Comparison of ENCODE assay signal across 8 mouse cellular contexts in genomic region chr5:110100921-110101631, GRCm38 (mm10). TPM values are rescaled to one million over a fixed set of nuclear protein-coding genes. Genes with fewer than 3 reads are reported as not detected.
DNase-seq lines count a peak whose midpoint lies in the region; ATAC-seq lines count a peak whose summit lies in the region.

No protein-coding gene starts in this region.

- 1% methylated on average over 33 of the region's 37 CpGs for WGBS in lung, embryonic 16.5 days
- WGBS in heart, embryonic 16.5 days, result 3% methylated on average over 34 of the region's 37 CpGs

- H3K9ac ChIP-seq in lung, embryonic 16.5 days (ENCODE audit: low read length), result peak overlapping the region; percentile 46
- H3K9ac ChIP-seq in heart, embryonic 16.5 days (ENCODE audit: low read length), result peak overlapping the region; percentile 55

- DNase-seq in lung, postnatal 36 days, result no peak
- DNase-seq in cerebellum, postnatal 10 days, result peak; percentile 49 to 65
- peak; percentile 17 to 39 for DNase-seq in layer of hippocampus, postnatal 14 days (ENCODE audit: low spot score in 2 of 2)
- peak; percentile 35 to 38 for DNase-seq in spleen, postnatal 36 days (ENCODE audit: low spot score in 2 of 2)
- no peak for DNase-seq in gastrocnemius, postnatal 36 days

- H3K36me3 ChIP-seq in lung, embryonic 16.5 days (ENCODE audit: control insufficient read depth, insufficient read depth, low read length), result peaks cover 33% of the 10 kb centered on the region
- peaks cover 33% of the 10 kb centered on the region for H3K36me3 ChIP-seq in heart, embryonic 16.5 days (ENCODE audit: control insufficient read depth, insufficient read depth)

- peak; percentile 6; the same call in 1 of the 2 replicates for ATAC-seq in lung, embryonic 16.5 days (ENCODE audit: low read depth)
- ATAC-seq in heart, embryonic 16.5 days (replicated peaks; ENCODE audit: extremely low read depth, insufficient read depth, low FRiP score), result peak; percentile 14; the same call in 1 of the 2 replicates
- ATAC-seq in megakaryocyte-erythroid progenitor cell, adult 5-6 weeks (replicated peaks; ENCODE audit: low FRiP score, low TSS enrichment, poor library complexity, severe bottlenecking), result peak; percentile 9

- H3K4me2 ChIP-seq in lung, embryonic 16.5 days (ENCODE audit: low read depth, low read length), result peak overlapping the region; percentile 62
- H3K4me2 ChIP-seq in heart, embryonic 16.5 days (ENCODE audit: low read depth, low read length), result peak overlapping the region; percentile 70

- no peaks in the 10 kb centered on the region for H3K27me3 ChIP-seq in lung, embryonic 16.5 days (ENCODE audit: control insufficient read depth, insufficient read depth, low read depth, low read length)
- H3K27me3 ChIP-seq in heart, embryonic 16.5 days (ENCODE audit: control insufficient read depth, insufficient read depth, low read length), result peaks cover 4% of the 10 kb centered on the region

- peaks cover 19% of the 10 kb centered on the region for H3K4me1 ChIP-seq in lung, embryonic 16.5 days (replicated peaks; ENCODE audit: control insufficient read depth, insufficient read depth, low read length)
- peaks cover 17% of the 10 kb centered on the region for H3K4me1 ChIP-seq in heart, embryonic 16.5 days (ENCODE audit: control insufficient read depth, insufficient read depth, low read length)

- H3K9me3 ChIP-seq in lung, embryonic 16.5 days (ENCODE audit: control insufficient read depth, low read length), result peaks cover 7% of the 10 kb centered on the region; the same call in 1 of the 2 replicates
- no peaks in the 10 kb centered on the region for H3K9me3 ChIP-seq in heart, embryonic 16.5 days (replicated peaks; ENCODE audit: control insufficient read depth, low read length)

- intact Hi-C loops in gastrocnemius, postnatal 36 days (cut with DNase I), result no loop called here

- H3K4me3 ChIP-seq in lung, embryonic 16.5 days (ENCODE audit: low read length), result peak overlapping the region; percentile 44
- peak overlapping the region; percentile 43 for H3K4me3 ChIP-seq in heart, embryonic 16.5 days (ENCODE audit: low read length)

- no peak overlapping the region for H3K27ac ChIP-seq in lung, embryonic 16.5 days (ENCODE audit: low read length)
- H3K27ac ChIP-seq in heart, embryonic 16.5 days (ENCODE audit: low read length), result no peak overlapping the region

RNA-seq across cellular contexts. Expression of gene Plcxd1, which starts 1.3 kb away (rescaled TPM):
- polyA plus RNA-seq in lung, embryonic 16.5 days (2015; fragmentation: Nextera tagmentation; extraction: Ambion mirVana), result 3.0 and 3.9 TPM in 2 replicates
- 0.90 and 1.2 TPM in 2 replicates for polyA plus RNA-seq in heart, embryonic 16.5 days (2015; fragmentation: Nextera tagmentation; extraction: Ambion mirVana)
- 1 to 10 TPM; 2.8 to 3.7 TPM for total RNA-seq in layer of hippocampus, postnatal 14 days (2021)
- total RNA-seq in megakaryocyte-erythroid progenitor cell, adult 5-6 weeks (2014; fragmentation: Nextera tagmentation), result not detected in 2 replicates
- 0.50 TPM in 1 of 2 replicates, not detected in the other for total RNA-seq in megakaryocyte-erythroid progenitor cell, adult 5-6 weeks (2017)
- not detected for total RNA-seq in gastrocnemius, postnatal 36 days (2021)

RNA-seq across cellular contexts. Expression of gene Gm35315, which starts 6.9 kb away (rescaled TPM):
- polyA plus RNA-seq in lung, embryonic 16.5 days (2015; fragmentation: Nextera tagmentation; extraction: Ambion mirVana), result 1.4 and 1.6 TPM in 2 replicates
- 0.51 and 0.75 TPM in 2 replicates for polyA plus RNA-seq in heart, embryonic 16.5 days (2015; fragmentation: Nextera tagmentation; extraction: Ambion mirVana)
- under 1 TPM; 0.48 to 0.62 TPM for total RNA-seq in layer of hippocampus, postnatal 14 days (2021)
- total RNA-seq in megakaryocyte-erythroid progenitor cell, adult 5-6 weeks (2014; fragmentation: Nextera tagmentation), result 3.3 and 5.4 TPM in 2 replicates
- 1.4 and 4.0 TPM in 2 replicates for total RNA-seq in megakaryocyte-erythroid progenitor cell, adult 5-6 weeks (2017)
- under 1 TPM; 0.07 to 0.23 TPM for total RNA-seq in gastrocnemius, postnatal 36 days (2021)

RNA-seq across cellular contexts. Expression of gene Gtpbp6, which starts 6.9 kb away (rescaled TPM):
- 34.6 and 34.8 TPM in 2 replicates for polyA plus RNA-seq in lung, embryonic 16.5 days (2015; fragmentation: Nextera tagmentation; extraction: Ambion mirVana)
- 19.6 and 22.5 TPM in 2 replicates for polyA plus RNA-seq in heart, embryonic 16.5 days (2015; fragmentation: Nextera tagmentation; extraction: Ambion mirVana)
- 10 to 100 TPM; 76.3 to 84.0 TPM for total RNA-seq in layer of hippocampus, postnatal 14 days (2021)
- total RNA-seq in megakaryocyte-erythroid progenitor cell, adult 5-6 weeks (2014; fragmentation: Nextera tagmentation), result 27.2 and 35.0 TPM in 2 replicates
- total RNA-seq in megakaryocyte-erythroid progenitor cell, adult 5-6 weeks (2017), result 14.5 and 32.6 TPM in 2 replicates
- 10 to 100 TPM; 13.6 to 14.3 TPM for total RNA-seq in gastrocnemius, postnatal 36 days (2021)

RNA-seq across cellular contexts. Expression of gene Zfp605, which starts 8.8 kb away (rescaled TPM):
- polyA plus RNA-seq in lung, embryonic 16.5 days (2015; fragmentation: Nextera tagmentation; extraction: Ambion mirVana), result 3.6 and 3.7 TPM in 2 replicates
- polyA plus RNA-seq in heart, embryonic 16.5 days (2015; fragmentation: Nextera tagmentation; extraction: Ambion mirVana), result 2.0 and 2.7 TPM in 2 replicates
- 10 to 100 TPM; 15.5 to 16.5 TPM for total RNA-seq in layer of hippocampus, postnatal 14 days (2021)
- 4.1 and 10.3 TPM in 2 replicates for total RNA-seq in megakaryocyte-erythroid progenitor cell, adult 5-6 weeks (2014; fragmentation: Nextera tagmentation)
- 8.2 and 8.9 TPM in 2 replicates for total RNA-seq in megakaryocyte-erythroid progenitor cell, adult 5-6 weeks (2017)
- total RNA-seq in gastrocnemius, postnatal 36 days (2021), result 1 to 10 TPM; 3.0 to 3.2 TPM

RNA-seq across cellular contexts. Expression of gene Gm17655, which starts 28.8 kb away (rescaled TPM):
- polyA plus RNA-seq in lung, embryonic 16.5 days (2015; fragmentation: Nextera tagmentation; extraction: Ambion mirVana), result 4.8 and 6.0 TPM in 2 replicates
- 3.5 and 3.7 TPM in 2 replicates for polyA plus RNA-seq in heart, embryonic 16.5 days (2015; fragmentation: Nextera tagmentation; extraction: Ambion mirVana)
- 1 to 10 TPM; 6.3 to 7.8 TPM for total RNA-seq in layer of hippocampus, postnatal 14 days (2021)
- total RNA-seq in megakaryocyte-erythroid progenitor cell, adult 5-6 weeks (2014; fragmentation: Nextera tagmentation), result 4.5 and 12.5 TPM in 2 replicates
- 4.1 and 7.3 TPM in 2 replicates for total RNA-seq in megakaryocyte-erythroid progenitor cell, adult 5-6 weeks (2017)
- 1 to 10 TPM; 2.1 to 2.6 TPM for total RNA-seq in gastrocnemius, postnatal 36 days (2021)

Comparison
In these comparisons a context has a peak if more than half of its experiments do, and no peak if none do; other contexts are left out.
1. DNase-seq: peak in cerebellum, postnatal 10 days (2 of 2), layer of hippocampus, postnatal 14 days (2 of 2) and spleen, postnatal 36 days (2 of 2); none in lung, postnatal 36 days (single experiment) and gastrocnemius, postnatal 36 days (0 of 2).
2. Peak in every context shown above with its lines, with median percentiles within 50 percentile points of each other: ATAC-seq.